Mouse (Mus musculus) lung, embryonic 14.5 days (tissue): Measurements from ENCODE around the gene Capzb. TPM values are rescaled to one million over a fixed set of nuclear protein-coding genes. Genes with fewer than 3 reads are reported as not detected.
A peak's percentile ranks its signal among the peaks of the same experiment; 100 is the strongest.

Experiments used
- ATAC-seq: fragments of 200-750 bp; cut with Nextera tagmentation; 2 replicates; pipeline ENCODE4 v1.8.0; 2017; ENCODE audit warnings: mild to moderate bottlenecking, moderate TSS enrichment, moderate library complexity; ENCODE audit not compliant: insufficient read depth
- DNase-seq: peaks from one replicate; pipeline ENCODE4 v3.0.0-alpha.2; 2015
- H3K27ac ChIP-seq: fragments of 300-500 bp; sonication (generic); 2 replicates; pipeline ENCODE4 v1.5.1; 2014; ENCODE audit warnings: low read depth, mild to moderate bottlenecking, moderate library complexity
- H3K27me3 ChIP-seq: fragments of 300-500 bp; sonication (generic); 2 replicates; pipeline ENCODE4 v1.6.1; 2014; ENCODE audit warnings: low read length, control low read depth; ENCODE audit not compliant: insufficient read depth
- H3K36me3 ChIP-seq: fragments of 300-500 bp; sonication (generic); 2 replicates; pipeline ENCODE4 v1.6.1; 2014; ENCODE audit warnings: control low read depth; ENCODE audit not compliant: insufficient read depth
- H3K4me1 ChIP-seq: fragments of 300-500 bp; sonication (generic); 2 replicates; pipeline ENCODE4 v1.6.1; 2014; ENCODE audit warnings: antibody characterized with exemption, control low read depth; ENCODE audit not compliant: insufficient read depth
- H3K4me2 ChIP-seq: fragments of 300-500 bp; sonication (generic); 2 replicates; pipeline ENCODE4 v1.6.1; 2014; ENCODE audit warnings: mild to moderate bottlenecking
- H3K4me3 ChIP-seq: fragments of 300-500 bp; sonication (generic); 2 replicates; pipeline ENCODE4 v1.5.1; 2014; ENCODE audit warnings: low read depth, low read length
- H3K9ac ChIP-seq: fragments of 300-500 bp; sonication (generic); 2 replicates; pipeline ENCODE4 v1.6.1; 2014
- H3K9me3 ChIP-seq: fragments of 300-500 bp; sonication (generic); 2 replicates; pipeline ENCODE4 v1.6.1; 2016; ENCODE audit warnings: low read depth, low read length, control low read depth
- CTCF ChIP-seq: IDR thresholded peaks from 2 replicates; pipeline ENCODE4 v1.5.1; 2016; ENCODE audit warnings: antibody characterized with exemption, low read depth
- WGBS: fragments of 180-500 bp; shearing (Covaris S2); extraction: QIAGEN DNeasy Blood & Tissue Kit; methylation state at CpG from one replicate; pipeline ENCODE4 v1.1.7; 2014; 5-methylcytosine and 5-hydroxymethylcytosine counted together
- polyA plus RNA-seq: library from polyadenylated mRNA; unstranded; fragments of >200 nt; fragmentation: Nextera tagmentation; extraction: Ambion mirVana; gene quantifications from 2 replicates; pipeline ENCODE4 v1.2.1, GENCODE M21; 2014

Gene Capzb
- polyA plus RNA-seq, 1 experiment from 2014 or later = 336 TPM

DNA sequence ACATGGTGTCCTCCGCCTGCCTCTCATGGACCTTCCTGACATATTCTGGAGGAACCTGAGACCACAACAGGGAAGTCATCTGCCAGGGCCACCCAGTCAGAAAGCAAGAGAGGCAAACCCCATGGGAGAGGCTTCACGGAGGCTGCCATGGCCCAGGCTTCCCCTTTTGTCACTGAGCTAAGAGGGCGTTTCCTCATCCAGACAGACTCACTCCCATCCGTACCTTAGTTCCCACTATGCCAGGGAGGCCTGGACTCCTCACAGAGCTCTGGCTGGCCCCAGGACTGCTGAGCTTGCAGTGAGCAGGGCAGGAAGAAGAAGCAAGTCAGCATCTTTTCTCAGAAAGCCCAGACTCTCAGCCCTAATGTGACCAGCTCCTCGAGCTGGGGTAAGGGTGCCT lies 115.2 kb downstream of the Capzb start:
- DNase-seq (no peak), ATAC-seq (no peak)
- WGBS = 82% methylated on average over 5 of the region's 5 CpGs
- peaks cover 3% of the 10 kb centered on the region; the same call in 1 of the 2 replicates for H3K36me3 ChIP-seq
- no peak overlapping the region; the same call in 1 of the 2 replicates for H3K9ac ChIP-seq
- TF ChIP-seq CTCF = no peak
- H3K9me3 ChIP-seq = no peaks in the 10 kb centered on the region
- H3K27ac ChIP-seq = no peak overlapping the region
- H3K27me3 ChIP-seq = no peaks in the 10 kb centered on the region
- H3K4me2 ChIP-seq = no peak overlapping the region
- H3K4me3 ChIP-seq = no peak overlapping the region
- no peaks in the 10 kb centered on the region for H3K4me1 ChIP-seq

GRCm38 (mm10) chr4:139309651-139310050 lies 117.0 kb downstream of the Capzb start:
- Histone ChIP-seq H3K9ac (peak overlapping the region; percentile 83), H3K27ac (no peak overlapping the region), H3K36me3 (peaks cover 2% of the 10 kb centered on the region; the same call in 1 of the 2 replicates), H3K4me1 (no peaks in the 10 kb centered on the region), H3K27me3 (no peaks in the 10 kb centered on the region), H3K4me3 (peak overlapping the region; percentile 93), H3K9me3 (no peaks in the 10 kb centered on the region), H3K4me2 (peak overlapping the region; percentile 97)
- DNase-seq (no peak), ATAC-seq (no peak)
- peak; percentile 53 for TF ChIP-seq CTCF
- 18% methylated on average over 6 of the region's 6 CpGs for WGBS

DNA sequence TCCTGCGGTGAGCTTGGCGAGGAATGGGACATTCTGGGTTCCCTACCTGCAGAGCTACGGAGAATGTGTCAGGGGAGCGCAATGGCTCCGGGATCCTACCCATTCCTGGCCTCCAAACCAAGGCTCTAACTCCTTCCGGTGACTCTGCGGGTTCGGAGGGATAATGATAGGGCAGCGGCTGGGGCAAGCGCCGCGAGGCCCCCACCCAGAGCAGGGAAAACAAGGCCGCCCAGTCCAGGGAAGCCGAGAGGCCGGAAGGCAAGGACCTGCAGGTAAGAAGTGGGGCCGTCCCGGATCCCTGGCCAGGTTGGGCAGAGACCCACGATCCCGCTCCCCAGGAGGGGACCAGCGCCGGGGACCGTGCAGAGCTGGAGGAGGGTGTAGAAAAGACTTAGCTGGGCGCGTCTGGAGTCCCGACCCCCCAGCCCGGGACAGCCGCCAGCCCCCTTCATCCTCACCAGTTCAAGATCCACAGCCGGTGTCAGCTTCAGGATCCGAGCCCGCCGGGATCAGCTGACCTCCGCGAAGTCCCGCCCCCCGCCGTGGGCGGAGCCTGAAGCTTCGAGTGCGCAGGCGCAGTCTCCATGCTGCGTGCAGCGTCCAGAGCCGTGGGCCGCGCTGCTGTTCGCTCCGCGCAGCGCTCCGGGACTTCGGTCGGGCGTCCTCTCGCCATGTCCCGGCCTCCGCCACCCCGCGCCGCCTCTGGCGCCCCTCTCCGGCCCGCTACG lies 117.6 kb downstream of the Capzb start, which contains the start of the genes Pqlc2 and Akr7a5:
Pqlc2 (minus strand) TSS at position 538 of the 728 bp plus-strand sequence.
Akr7a5 (plus strand) TSS at position 574 of the 728 bp plus-strand sequence.
- TF ChIP-seq CTCF = no peak
- Histone ChIP-seq H3K36me3 (peaks cover 8% of the 10 kb centered on the region; the same call in 1 of the 2 replicates), H3K9ac (peak within 1 kb of the TSS; percentile 83), H3K4me1 (no peaks in the 10 kb centered on the region), H3K4me3 (peak within 1 kb of the TSS; percentile 93), H3K9me3 (no peaks in the 10 kb centered on the region), H3K27me3 (no peaks in the 10 kb centered on the region), H3K4me2 (peak within 1 kb of the TSS; percentile 97), H3K27ac (peak within 1 kb of the TSS; percentile 73)
- DNase-seq = peak; percentile 99
- under 1% methylated on average over 63 of the region's 63 CpGs for WGBS
- peak; percentile 90 for ATAC-seq

DNA sequence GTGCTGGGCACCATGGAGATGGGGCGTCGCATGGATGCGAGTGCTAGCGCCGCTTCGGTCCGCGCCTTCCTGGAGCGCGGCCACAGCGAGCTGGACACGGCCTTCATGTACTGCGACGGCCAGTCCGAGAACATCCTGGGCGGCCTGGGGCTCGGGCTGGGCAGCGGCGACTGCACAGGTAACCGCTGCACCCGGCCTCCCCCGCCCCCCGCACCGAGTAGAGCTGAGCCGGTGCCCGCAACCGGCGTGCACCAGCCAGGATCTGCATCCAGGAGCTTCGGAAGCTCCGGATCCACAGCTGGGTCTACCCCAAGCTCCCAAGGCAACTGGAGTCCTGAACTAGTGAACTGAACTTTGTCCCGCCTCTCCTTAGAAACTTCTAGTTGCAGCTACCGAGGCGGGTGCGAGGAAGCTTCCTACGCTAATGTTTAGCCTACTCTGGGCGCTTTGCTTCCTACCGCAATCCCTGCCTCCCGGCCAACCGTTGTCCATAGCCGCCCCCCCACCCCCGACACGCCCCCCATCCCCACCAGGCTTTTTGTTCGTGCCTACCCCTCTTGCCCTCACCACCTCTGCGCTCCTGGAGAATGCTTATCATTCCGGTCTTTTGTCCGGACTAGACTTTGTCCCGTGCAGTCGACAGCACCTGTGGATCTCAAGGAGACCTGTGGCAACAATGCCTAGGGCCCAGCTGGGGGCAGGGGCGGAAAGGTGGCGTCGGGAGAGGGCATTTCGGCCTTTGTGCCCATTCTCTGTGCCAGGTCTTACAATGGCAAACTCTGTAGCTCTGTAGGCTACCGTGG lies 118.4 kb downstream of the Capzb start:
- Histone ChIP-seq H3K27ac (peak overlapping the region; percentile 73), H3K4me3 (peak overlapping the region; percentile 93), H3K27me3 (no peaks in the 10 kb centered on the region), H3K4me1 (no peaks in the 10 kb centered on the region), H3K9ac (peak overlapping the region; percentile 83), H3K4me2 (peak overlapping the region; percentile 97), H3K9me3 (no peaks in the 10 kb centered on the region), H3K36me3 (peaks cover 14% of the 10 kb centered on the region; the same call in 1 of the 2 replicates)
- ATAC-seq (peak; percentile 82), DNase-seq (peak; percentile 35)
- WGBS = under 1% methylated on average over 53 of the region's 53 CpGs
- no peak for TF ChIP-seq CTCF

- no peak overlapping the region for H3K27ac ChIP-seq
- no peaks in the 10 kb centered on the region for H3K4me1 ChIP-seq
- no peak for TF ChIP-seq CTCF
- DNase-seq (no peak), ATAC-seq (no peak)
- no peaks in the 10 kb centered on the region for H3K9me3 ChIP-seq
- peak overlapping the region; percentile 83 for H3K9ac ChIP-seq
- 20% methylated on average over 14 of the region's 14 CpGs for WGBS
- H3K36me3 ChIP-seq = peaks cover 18% of the 10 kb centered on the region; the same call in 1 of the 2 replicates
- H3K4me3 ChIP-seq = peak overlapping the region; percentile 93
- peak overlapping the region; percentile 97 for H3K4me2 ChIP-seq
- H3K27me3 ChIP-seq = no peaks in the 10 kb centered on the region
Observed at GRCm38 (mm10) chr4:139311707-139312106, 119.0 kb downstream of the Capzb start.

DNA sequence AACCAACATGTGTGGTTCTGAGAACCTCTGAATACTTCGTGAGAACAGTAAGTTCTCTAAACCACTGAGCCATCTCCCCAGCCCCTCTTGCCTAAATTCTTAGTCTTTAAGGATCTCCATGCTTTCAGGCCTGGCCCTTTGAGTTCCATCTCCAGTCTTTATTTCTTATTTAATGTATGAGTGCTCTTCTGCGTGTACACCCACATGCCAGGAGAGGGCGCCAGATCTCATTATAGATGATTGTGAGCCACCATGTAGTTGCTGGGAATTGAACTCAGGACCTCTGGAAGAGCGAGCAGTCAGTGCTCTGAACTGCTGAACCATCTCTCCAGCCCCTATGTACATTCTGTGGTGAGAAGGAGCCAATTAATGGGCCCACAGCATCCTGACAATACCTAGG lies 119.9 kb downstream of the Capzb start:
- 0 out of 2 replicates have a peak overlapping the region, but pooled peaks have one; percentile 97 for H3K4me2 ChIP-seq
- H3K36me3 ChIP-seq = peaks cover 26% of the 10 kb centered on the region; the same call in 1 of the 2 replicates
- no peaks in the 10 kb centered on the region for H3K4me1 ChIP-seq
- TF ChIP-seq CTCF = peak; percentile 59
- H3K9me3 ChIP-seq = no peaks in the 10 kb centered on the region
- no peak overlapping the region for H3K4me3 ChIP-seq
- no peaks in the 10 kb centered on the region for H3K27me3 ChIP-seq
- no peak overlapping the region for H3K9ac ChIP-seq
- ATAC-seq (no peak), DNase-seq (peak; percentile 63)
- WGBS = 56% methylated on average over 4 of the region's 4 CpGs
- no peak overlapping the region for H3K27ac ChIP-seq

- WGBS = 88% methylated on average over 11 of the region's 11 CpGs
- H3K9ac ChIP-seq = no peak overlapping the region
- peaks cover 41% of the 10 kb centered on the region for H3K36me3 ChIP-seq
- H3K4me3 ChIP-seq = no peak overlapping the region
- ATAC-seq = no peak
- H3K4me1 ChIP-seq = no peaks in the 10 kb centered on the region
- no peak for TF ChIP-seq CTCF
- DNase-seq = no peak
- H3K9me3 ChIP-seq = no peaks in the 10 kb centered on the region
- no peak overlapping the region for H3K4me2 ChIP-seq
- no peak overlapping the region for H3K27ac ChIP-seq
- H3K27me3 ChIP-seq = no peaks in the 10 kb centered on the region
Observed at GRCm38 (mm10) chr4:139318449-139318848, 125.8 kb downstream of the Capzb start.
